Mouse (Mus musculus): ENCODE data around the gene Hs3st1. TPM values are rescaled to one million over a fixed set of nuclear protein-coding genes. Genes with fewer than 3 reads are reported as not detected.

Hs3st1 gene
- polyA plus RNA-seq, 1 experiment from 2014 or later, result 0.30 TPM

DNA sequence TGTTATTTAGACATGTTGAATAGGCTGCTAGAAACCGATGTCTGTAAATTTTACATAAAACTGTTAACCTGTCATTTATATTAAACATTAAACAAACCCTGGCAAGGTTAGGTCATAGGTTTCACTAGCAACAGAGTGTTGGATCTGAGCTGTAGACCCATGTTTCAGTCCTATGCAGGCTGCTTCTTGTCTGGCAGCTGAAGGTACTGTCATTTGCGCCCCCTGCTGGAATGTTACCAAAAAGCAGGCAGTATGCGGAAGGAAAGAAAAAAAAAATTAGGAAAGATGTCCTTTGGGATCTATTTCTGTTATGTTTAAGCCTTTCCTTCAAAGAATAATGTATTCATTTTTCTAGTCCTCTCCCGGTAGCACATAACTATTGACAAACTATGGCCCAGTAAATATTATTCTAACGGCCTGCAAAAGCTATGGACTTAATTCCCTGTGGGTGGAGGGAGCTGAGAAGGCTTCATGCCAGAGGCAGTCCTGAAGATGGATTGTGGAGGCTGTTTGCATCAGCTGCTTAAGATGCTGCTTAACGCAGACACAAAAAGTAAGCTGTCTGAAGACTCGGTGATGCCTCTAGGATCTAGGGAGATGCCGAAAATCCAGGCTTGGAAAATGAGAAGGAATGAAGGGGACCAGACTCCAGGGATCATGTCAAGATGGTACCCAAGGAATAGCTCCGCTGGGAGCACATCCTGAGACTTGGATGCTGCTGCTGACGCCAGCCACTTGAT lies 115.7 kb downstream of the Hs3st1 start:
- H3K9me3 ChIP-seq (replicated peaks), result no peaks in the 10 kb centered on the region
- no peak for DNase-seq
- WGBS (ENCODE audit: insufficient replicate concordance), result 42% methylated on average over 10 of the region's 10 CpGs
- H3K27me3 ChIP-seq, result peaks cover 22% of the 10 kb centered on the region
- H3K9ac ChIP-seq, result no peak overlapping the region
- no peaks in the 10 kb centered on the region for H3K36me3 ChIP-seq
- H3K4me2 ChIP-seq, result no peak overlapping the region
- ATAC-seq (ENCODE audit: low read depth), result no peak
- H3K4me3 ChIP-seq (replicated peaks), result no peak overlapping the region
- H3K27ac ChIP-seq, result no peak overlapping the region
- 0 out of 2 replicates have a peak, but pooled peaks cover 6% of the 10 kb centered on the region for H3K4me1 ChIP-seq (replicated peaks)

DNA sequence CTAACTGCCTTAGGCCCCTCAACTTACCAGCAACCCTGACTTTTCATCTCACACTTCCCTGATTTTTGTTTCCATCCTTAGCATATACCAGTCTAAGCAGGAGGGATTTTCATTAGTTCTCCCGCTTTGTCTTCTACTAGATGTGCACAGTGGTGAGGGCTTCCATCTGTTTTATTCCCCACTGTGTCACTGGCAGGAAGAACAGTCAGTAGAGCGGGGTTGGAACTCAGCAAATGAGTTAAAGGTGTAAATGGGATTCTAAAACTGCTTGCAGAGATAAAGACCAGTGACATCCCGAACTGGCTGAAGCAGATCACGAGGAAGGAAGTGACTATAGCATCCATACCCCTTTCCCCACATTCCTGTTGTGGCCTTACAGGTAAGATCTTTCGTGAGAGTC lies 116.3 kb downstream of the Hs3st1 start:
- WGBS (ENCODE audit: insufficient replicate concordance), result 58% methylated on average over 5 of the region's 5 CpGs
- Histone ChIP-seq H3K4me1 (replicated peaks) (0 out of 2 replicates have a peak, but pooled peaks cover 2% of the 10 kb centered on the region), H3K4me2 (no peak overlapping the region)

DNA sequence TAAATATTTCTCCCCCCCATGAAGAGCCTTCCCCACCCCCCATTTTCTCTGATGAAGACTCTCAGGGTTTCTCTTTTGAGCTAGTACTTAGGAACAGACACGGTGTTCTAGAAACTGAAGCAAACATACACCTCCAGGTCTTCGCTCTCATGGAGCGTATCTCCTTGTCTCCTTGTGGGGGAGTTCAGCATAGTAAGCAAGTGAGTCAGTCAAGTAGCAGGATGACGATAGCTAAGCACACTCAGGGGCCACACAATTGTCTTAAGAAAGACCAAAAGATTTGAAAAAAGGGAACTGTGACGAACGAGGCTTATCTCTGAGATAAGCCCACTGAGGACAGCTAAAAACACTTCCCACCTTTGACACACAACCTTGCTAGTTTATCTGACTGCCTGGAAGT lies 117.4 kb downstream of the Hs3st1 start:
- 28% methylated on average over 6 of the region's 6 CpGs for WGBS (ENCODE audit: insufficient replicate concordance)

More for the DNA sequence above, 116.3 kb downstream of the Hs3st1 start:
- no peak overlapping the region for H3K27ac ChIP-seq
- H3K36me3 ChIP-seq, result no peaks in the 10 kb centered on the region
- ATAC-seq (ENCODE audit: low read depth) (no peak), DNase-seq (no peak)
- H3K27me3 ChIP-seq, result peaks cover 15% of the 10 kb centered on the region
- no peak overlapping the region for H3K9ac ChIP-seq
- no peaks in the 10 kb centered on the region for H3K9me3 ChIP-seq (replicated peaks)
- H3K4me3 ChIP-seq (replicated peaks), result no peak overlapping the region

DNA sequence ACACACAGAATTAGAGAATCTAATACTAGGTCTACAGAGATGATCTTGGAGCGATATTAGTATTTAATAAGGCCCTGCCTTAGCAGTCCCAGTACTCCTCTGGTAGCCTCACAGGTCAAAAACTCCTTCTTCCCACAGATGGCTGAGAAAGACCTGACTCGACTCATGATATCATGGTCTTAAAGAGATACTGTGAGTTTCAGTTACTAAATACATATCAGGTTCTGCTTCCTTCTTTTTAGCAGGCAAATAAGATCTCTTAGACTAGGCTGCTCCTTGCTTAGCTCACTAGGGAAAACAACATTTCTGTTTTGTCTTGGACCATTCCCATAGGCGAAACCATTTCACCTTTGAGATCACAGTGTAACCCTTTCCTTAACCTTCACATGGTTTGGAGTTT lies 119.2 kb downstream of the Hs3st1 start:
- Histone ChIP-seq H3K27ac (no peak overlapping the region), H3K4me2 (no peak overlapping the region), H3K27me3 (no peaks in the 10 kb centered on the region), H3K9me3 (replicated peaks) (no peaks in the 10 kb centered on the region), H3K4me1 (replicated peaks) (no peaks in the 10 kb centered on the region), H3K36me3 (no peaks in the 10 kb centered on the region), H3K9ac (no peak overlapping the region), H3K4me3 (replicated peaks) (no peak overlapping the region)
- ATAC-seq (ENCODE audit: low read depth), result no peak
- 42% methylated on average over 3 of the region's 3 CpGs for WGBS (ENCODE audit: insufficient replicate concordance)
- no peak for DNase-seq

More for the DNA sequence above, 117.4 kb downstream of the Hs3st1 start:
- Histone ChIP-seq H3K4me2 (no peak overlapping the region), H3K4me3 (replicated peaks) (no peak overlapping the region), H3K36me3 (no peaks in the 10 kb centered on the region), H3K9me3 (replicated peaks) (no peaks in the 10 kb centered on the region), H3K4me1 (replicated peaks) (no peaks in the 10 kb centered on the region), H3K9ac (no peak overlapping the region), H3K27me3 (peaks cover 4% of the 10 kb centered on the region), H3K27ac (no peak overlapping the region)
- no peak for DNase-seq
- no peak for ATAC-seq (ENCODE audit: low read depth)

DNA sequence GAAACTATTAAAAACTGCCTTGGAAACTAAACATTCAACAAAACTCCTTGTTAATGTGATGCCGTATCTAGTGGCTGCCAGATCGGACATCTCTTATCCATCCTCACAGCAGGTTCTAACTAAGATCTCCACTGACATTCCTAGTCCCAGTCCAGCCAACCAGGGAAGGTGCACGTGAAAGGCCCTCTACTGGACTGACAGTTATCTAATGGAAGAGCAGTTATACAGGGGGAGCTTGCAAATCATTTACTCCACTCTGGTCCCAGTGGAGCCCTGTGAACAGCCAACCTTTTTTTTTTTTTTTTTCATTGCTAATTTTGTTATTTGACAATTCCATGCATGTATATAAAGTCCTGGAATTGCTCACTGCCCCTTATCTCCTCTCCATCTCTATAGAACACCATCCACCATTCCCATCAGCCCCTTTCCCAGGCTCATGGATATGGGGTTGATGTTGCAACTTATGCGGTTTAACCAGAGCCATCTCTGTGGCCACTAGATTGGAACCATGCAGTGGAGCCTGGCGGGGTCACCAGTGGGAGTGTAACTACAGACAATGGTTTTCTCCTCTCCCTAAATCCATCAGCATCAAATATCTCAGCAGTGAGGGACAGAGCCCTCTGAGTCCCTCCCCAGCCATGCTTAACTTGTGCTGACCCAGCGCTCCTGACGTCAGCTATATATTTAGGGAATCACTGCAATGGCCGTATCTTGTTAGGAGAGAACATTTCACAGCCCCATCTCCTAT lies 120.8 kb downstream of the Hs3st1 start:
- H3K36me3 ChIP-seq, result no peaks in the 10 kb centered on the region
- no peak overlapping the region for H3K27ac ChIP-seq
- no peak overlapping the region for H3K4me2 ChIP-seq
- no peaks in the 10 kb centered on the region for H3K27me3 ChIP-seq
- ATAC-seq (ENCODE audit: low read depth) (no peak), DNase-seq (no peak)
- no peaks in the 10 kb centered on the region for H3K4me1 ChIP-seq (replicated peaks)
- H3K9me3 ChIP-seq (replicated peaks), result no peaks in the 10 kb centered on the region
- 69% methylated on average over 8 of the region's 8 CpGs for WGBS (ENCODE audit: insufficient replicate concordance)
- H3K4me3 ChIP-seq (replicated peaks), result no peak overlapping the region
- no peak overlapping the region for H3K9ac ChIP-seq

DNA sequence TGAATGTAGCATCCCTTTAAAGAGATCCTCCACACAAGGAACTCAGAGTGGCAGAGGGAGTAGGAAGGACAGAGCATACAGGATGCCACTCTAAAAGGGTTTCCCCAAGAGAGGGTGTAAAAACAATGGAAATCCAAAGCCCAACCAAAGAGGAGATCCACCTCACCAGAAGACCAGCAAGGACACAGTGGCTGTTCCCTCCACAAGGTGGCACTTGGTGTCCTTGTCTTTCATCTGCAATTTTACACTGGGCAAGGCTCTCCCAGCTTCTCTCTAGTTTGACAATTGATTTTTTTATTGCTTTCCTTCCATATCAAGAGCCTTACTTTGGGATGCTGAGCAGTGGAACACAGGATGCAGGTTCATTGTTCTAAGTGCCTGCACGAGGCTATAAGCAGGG lies 122.1 kb downstream of the Hs3st1 start:
- H3K9ac ChIP-seq, result no peak overlapping the region
- WGBS (ENCODE audit: insufficient replicate concordance), result 37% methylated on average over 1 of the region's 1 CpGs
- no peak overlapping the region for H3K4me2 ChIP-seq
- H3K4me1 ChIP-seq (replicated peaks), result no peaks in the 10 kb centered on the region
- H3K27me3 ChIP-seq, result no peaks in the 10 kb centered on the region
- H3K27ac ChIP-seq, result no peak overlapping the region
- DNase-seq, result no peak
- H3K36me3 ChIP-seq, result no peaks in the 10 kb centered on the region
- H3K9me3 ChIP-seq (replicated peaks), result no peaks in the 10 kb centered on the region
- H3K4me3 ChIP-seq (replicated peaks), result no peak overlapping the region
- ATAC-seq (ENCODE audit: low read depth), result no peak

DNA sequence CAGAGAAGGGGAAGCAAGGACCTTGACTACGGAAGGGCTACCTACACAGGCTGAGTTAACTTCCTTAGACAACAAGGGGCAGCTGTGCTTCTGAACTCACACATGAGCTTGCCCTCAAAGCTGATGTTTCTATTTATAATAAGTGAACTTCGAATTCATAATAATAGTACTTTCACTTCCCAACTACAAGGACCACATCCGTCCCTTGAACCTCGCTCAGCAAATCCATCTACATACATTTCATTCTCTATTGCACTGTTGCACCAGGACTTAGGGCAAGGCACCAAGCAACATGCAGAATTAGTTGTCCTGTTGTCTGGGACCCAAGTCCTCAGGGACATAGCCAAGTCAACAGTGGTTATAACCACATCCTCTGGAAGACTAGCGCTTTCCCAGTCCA lies 124.4 kb downstream of the Hs3st1 start:
- Histone ChIP-seq H3K4me1 (replicated peaks) (no peaks in the 10 kb centered on the region), H3K36me3 (no peaks in the 10 kb centered on the region), H3K9me3 (replicated peaks) (no peaks in the 10 kb centered on the region), H3K4me2 (no peak overlapping the region), H3K27ac (no peak overlapping the region), H3K27me3 (no peaks in the 10 kb centered on the region), H3K4me3 (replicated peaks) (no peak overlapping the region), H3K9ac (no peak overlapping the region)
- 67% methylated on average over 5 of the region's 5 CpGs for WGBS (ENCODE audit: insufficient replicate concordance)
- ATAC-seq (ENCODE audit: low read depth) (no peak), DNase-seq (no peak)

DNA sequence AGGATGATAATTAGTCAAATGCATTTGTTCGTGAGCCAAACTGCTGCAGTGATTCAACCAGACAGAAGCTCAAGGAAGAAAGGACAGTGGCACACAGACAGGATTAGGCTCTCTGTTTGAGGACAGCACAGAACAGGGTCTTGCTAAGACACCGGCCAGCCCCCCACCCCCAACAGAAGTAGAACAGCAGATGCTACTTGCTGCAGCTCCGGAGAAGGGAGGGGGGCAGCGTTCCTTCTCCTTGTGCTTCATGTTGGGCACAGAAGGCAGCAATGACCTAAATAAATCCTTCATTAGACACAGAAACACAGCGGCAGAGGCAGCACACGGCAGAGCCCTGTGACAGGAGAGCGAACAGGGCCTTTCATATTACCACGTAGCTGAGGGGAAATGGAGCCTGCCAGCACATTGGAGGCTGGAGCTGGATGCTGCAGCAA lies 130.2 kb downstream of the Hs3st1 start:
- Histone ChIP-seq H3K36me3 (no peaks in the 10 kb centered on the region), H3K9ac (no peak overlapping the region), H3K27me3 (no peaks in the 10 kb centered on the region), H3K9me3 (replicated peaks) (no peaks in the 10 kb centered on the region), H3K27ac (no peak overlapping the region), H3K4me1 (replicated peaks) (no peaks in the 10 kb centered on the region), H3K4me2 (no peak overlapping the region), H3K4me3 (replicated peaks) (no peak overlapping the region)
- WGBS (ENCODE audit: insufficient replicate concordance), result 69% methylated on average over 8 of the region's 8 CpGs
- ATAC-seq (ENCODE audit: low read depth) (no peak), DNase-seq (no peak)

DNA sequence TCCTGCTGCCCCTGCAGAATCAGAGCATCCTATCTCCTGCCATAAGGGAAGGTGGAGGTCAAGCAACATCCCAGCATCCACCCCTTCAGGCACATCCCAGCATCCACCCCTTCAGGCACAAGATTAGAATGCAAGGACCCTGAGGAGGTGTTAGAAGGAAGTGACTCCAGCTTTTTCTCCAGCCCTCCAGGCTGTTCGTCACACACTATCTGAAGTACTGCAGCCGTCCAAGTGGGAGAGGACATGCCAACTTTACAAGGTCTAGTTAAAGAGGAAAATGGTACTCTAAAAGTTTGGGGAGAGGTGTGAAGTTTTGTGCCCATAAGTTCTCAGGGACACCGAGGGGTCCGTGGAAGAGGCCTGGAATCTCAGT lies 131.1 kb downstream of the Hs3st1 start:
- Histone ChIP-seq H3K4me1 (replicated peaks) (no peaks in the 10 kb centered on the region), H3K9ac (no peak overlapping the region), H3K9me3 (replicated peaks) (no peaks in the 10 kb centered on the region), H3K27me3 (no peaks in the 10 kb centered on the region), H3K36me3 (no peaks in the 10 kb centered on the region), H3K4me3 (replicated peaks) (no peak overlapping the region), H3K27ac (no peak overlapping the region), H3K4me2 (no peak overlapping the region)
- ATAC-seq (ENCODE audit: low read depth) (no peak), DNase-seq (no peak)
- WGBS (ENCODE audit: insufficient replicate concordance), result 68% methylated on average over 4 of the region's 4 CpGs

DNA sequence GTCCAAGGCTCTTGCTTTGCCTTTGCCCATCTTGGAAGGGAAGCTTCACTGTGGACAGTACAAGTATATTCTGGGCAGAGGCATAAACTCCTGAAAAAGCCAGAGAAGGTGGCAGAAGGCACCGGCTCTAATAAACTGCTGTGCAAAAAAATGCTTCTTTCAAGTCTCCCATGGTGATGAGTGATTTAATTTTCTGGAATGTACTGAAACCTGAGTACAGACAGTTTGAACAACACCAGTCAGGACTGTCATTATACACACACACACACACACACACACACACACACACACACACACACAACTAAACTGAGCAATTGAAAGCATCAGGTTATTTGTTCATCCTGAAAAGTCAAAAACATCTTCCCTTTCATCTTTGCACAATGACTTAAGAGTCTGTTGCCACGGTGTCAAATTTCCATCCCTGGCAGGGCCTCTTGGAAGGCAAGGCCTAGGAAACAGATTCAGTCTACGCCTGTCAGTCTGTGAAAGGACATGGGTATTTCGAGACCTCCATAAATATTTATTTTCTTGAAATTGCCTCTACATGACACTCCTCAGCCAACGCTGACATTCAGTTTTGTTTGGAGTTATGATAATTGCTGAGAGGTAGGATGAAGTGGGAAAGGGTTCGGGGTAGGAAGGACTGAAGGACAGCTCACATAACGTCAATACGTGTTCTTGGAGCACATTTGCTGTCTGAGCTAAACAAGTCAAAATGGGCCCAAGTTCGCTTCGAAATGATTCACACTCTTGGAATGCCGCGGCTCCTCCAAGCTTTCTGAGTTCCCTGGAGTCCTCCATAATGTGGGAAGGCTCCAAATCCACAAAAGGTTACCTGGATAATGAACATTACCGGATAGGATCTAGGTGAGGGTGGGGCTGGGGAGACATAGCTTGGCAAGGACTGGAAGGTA lies 131.7 kb downstream of the Hs3st1 start:
- Histone ChIP-seq H3K4me3 (replicated peaks) (no peak overlapping the region), H3K9me3 (replicated peaks) (no peaks in the 10 kb centered on the region), H3K4me1 (replicated peaks) (no peaks in the 10 kb centered on the region), H3K27ac (no peak overlapping the region), H3K9ac (no peak overlapping the region), H3K27me3 (no peaks in the 10 kb centered on the region), H3K4me2 (no peak overlapping the region), H3K36me3 (no peaks in the 10 kb centered on the region)
- DNase-seq, result no peak
- WGBS (ENCODE audit: insufficient replicate concordance), result 68% methylated on average over 13 of the region's 13 CpGs
- no peak for ATAC-seq (ENCODE audit: low read depth)

DNA sequence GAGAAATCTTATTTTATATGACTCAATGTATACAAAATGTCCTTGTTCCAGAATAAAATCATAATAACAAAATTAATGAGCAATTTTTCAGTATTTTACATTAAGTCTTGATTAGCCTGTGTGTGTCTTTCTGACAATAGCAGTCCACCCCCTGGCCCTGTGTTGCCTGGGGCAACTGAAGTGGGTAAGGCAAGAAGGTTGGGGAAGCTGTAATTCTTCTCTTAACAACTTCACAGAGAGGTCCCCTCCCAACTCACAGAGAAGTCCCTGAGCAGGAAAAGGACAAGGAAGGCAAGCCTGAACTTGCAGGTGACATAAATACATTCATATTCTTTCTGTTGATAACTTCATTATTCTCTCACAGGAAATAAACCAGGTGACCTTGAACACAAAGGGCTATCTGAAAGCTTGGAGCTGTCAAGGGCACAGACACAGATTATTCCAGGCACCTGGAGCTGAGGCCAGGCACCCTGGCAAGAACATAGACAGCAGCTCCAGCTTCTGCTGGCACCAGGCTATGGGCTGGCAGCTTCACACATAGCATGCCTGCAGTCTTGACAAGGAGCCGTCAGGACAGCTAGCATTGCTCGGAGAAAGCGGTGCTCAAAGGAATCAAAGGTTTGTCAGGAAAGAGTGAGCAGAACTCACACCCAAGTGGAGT lies 134.9 kb downstream of the Hs3st1 start:
- H3K4me1 ChIP-seq (replicated peaks), result no peaks in the 10 kb centered on the region
- DNase-seq (no peak), ATAC-seq (ENCODE audit: low read depth) (no peak)
- no peak overlapping the region for H3K4me3 ChIP-seq (replicated peaks)
- H3K27me3 ChIP-seq, result no peaks in the 10 kb centered on the region
- H3K36me3 ChIP-seq, result no peaks in the 10 kb centered on the region
- no peak overlapping the region for H3K4me2 ChIP-seq
- no peaks in the 10 kb centered on the region for H3K9me3 ChIP-seq (replicated peaks)
- 80% methylated on average over 3 of the region's 3 CpGs for WGBS (ENCODE audit: insufficient replicate concordance)
- no peak overlapping the region for H3K9ac ChIP-seq
- no peak overlapping the region for H3K27ac ChIP-seq
